Mouse (Mus musculus): ENCODE results near the gene Fam229a. TPM values are rescaled to one million over a fixed set of nuclear protein-coding genes. Genes with fewer than 3 reads are reported as not detected.

Gene Fam229a
- polyA plus RNA-seq, 1 experiment from 2014 or later = not detected

- no peaks in the 10 kb centered on the region for H3K4me1 ChIP-seq (ENCODE audit: control insufficient read depth, insufficient read depth, low read length)
- H3K27ac ChIP-seq (ENCODE audit: low read depth, low read length) = no peak overlapping the region
- no peaks in the 10 kb centered on the region for H3K27me3 ChIP-seq (ENCODE audit: control insufficient read depth, insufficient read depth, low read length)
- H3K4me2 ChIP-seq (ENCODE audit: low read depth) = no peak overlapping the region
- no peak overlapping the region for H3K9ac ChIP-seq (ENCODE audit: low read length)
- no peaks in the 10 kb centered on the region for H3K36me3 ChIP-seq (ENCODE audit: control insufficient read depth, insufficient read depth, low read length)
- ATAC-seq (ENCODE audit: insufficient read depth, low FRiP score, low TSS enrichment) = no peak
- no peak for DNase-seq (ENCODE audit: low spot score)
- no peaks in the 10 kb centered on the region for H3K9me3 ChIP-seq (ENCODE audit: control insufficient read depth, low read length)
- no peak overlapping the region for H3K4me3 ChIP-seq (ENCODE audit: low read depth, low read length)
- 70% methylated on average over 9 of the region's 9 CpGs for WGBS
These were observed 11.4 kb downstream of the Fam229a start for GRCm38 (mm10) chr4:129502327-129502888.

- no peak overlapping the region for H3K9ac ChIP-seq (ENCODE audit: low read length)
- no peak for DNase-seq (ENCODE audit: low spot score)
- WGBS = 86% methylated on average over 11 of the region's 11 CpGs
These were observed 12.0 kb downstream of the Fam229a start for GRCm38 (mm10) chr4:129502901-129503444.

GRCm38 (mm10) chr4:129505511-129505910 lies 14.5 kb downstream of the Fam229a start:
- Histone ChIP-seq H3K27ac (ENCODE audit: low read depth, low read length) (no peak overlapping the region), H3K36me3 (ENCODE audit: control insufficient read depth, insufficient read depth, low read length) (no peaks in the 10 kb centered on the region), H3K27me3 (ENCODE audit: control insufficient read depth, insufficient read depth, low read length) (no peaks in the 10 kb centered on the region), H3K4me3 (ENCODE audit: low read depth, low read length) (no peak overlapping the region), H3K4me2 (ENCODE audit: low read depth) (no peak overlapping the region), H3K9ac (ENCODE audit: low read length) (no peak overlapping the region), H3K9me3 (ENCODE audit: control insufficient read depth, low read length) (no peaks in the 10 kb centered on the region), H3K4me1 (ENCODE audit: control insufficient read depth, insufficient read depth, low read length) (peaks cover 2% of the 10 kb centered on the region)
- ATAC-seq (ENCODE audit: insufficient read depth, low FRiP score, low TSS enrichment) (no peak), DNase-seq (ENCODE audit: low spot score) (no peak)
- WGBS = 78% methylated on average over 3 of the region's 3 CpGs

More at GRCm38 (mm10) chr4:129502901-129503444, 12.0 kb downstream of the Fam229a start:
- Histone ChIP-seq H3K27ac (ENCODE audit: low read depth, low read length) (no peak overlapping the region), H3K4me3 (ENCODE audit: low read depth, low read length) (no peak overlapping the region), H3K36me3 (ENCODE audit: control insufficient read depth, insufficient read depth, low read length) (no peaks in the 10 kb centered on the region), H3K4me1 (ENCODE audit: control insufficient read depth, insufficient read depth, low read length) (no peaks in the 10 kb centered on the region), H3K4me2 (ENCODE audit: low read depth) (no peak overlapping the region), H3K27me3 (ENCODE audit: control insufficient read depth, insufficient read depth, low read length) (no peaks in the 10 kb centered on the region), H3K9me3 (ENCODE audit: control insufficient read depth, low read length) (no peaks in the 10 kb centered on the region)
- no peak for ATAC-seq (ENCODE audit: insufficient read depth, low FRiP score, low TSS enrichment)

GRCm38 (mm10) chr4:129507434-129508236 lies 16.6 kb downstream of the Fam229a start:
- H3K4me1 ChIP-seq (ENCODE audit: control insufficient read depth, insufficient read depth, low read length) = peaks cover 19% of the 10 kb centered on the region
- no peaks in the 10 kb centered on the region for H3K36me3 ChIP-seq (ENCODE audit: control insufficient read depth, insufficient read depth, low read length)

GRCm38 (mm10) chr4:129508237-129508515 lies 17.2 kb downstream of the Fam229a start:
- ATAC-seq (ENCODE audit: insufficient read depth, low FRiP score, low TSS enrichment) (no peak), DNase-seq (ENCODE audit: low spot score) (no peak)
- WGBS = 66% methylated on average over 3 of the region's 3 CpGs
- Histone ChIP-seq H3K4me2 (ENCODE audit: low read depth) (no peak overlapping the region), H3K27me3 (ENCODE audit: control insufficient read depth, insufficient read depth, low read length) (no peaks in the 10 kb centered on the region), H3K4me1 (ENCODE audit: control insufficient read depth, insufficient read depth, low read length) (peaks cover 21% of the 10 kb centered on the region), H3K4me3 (ENCODE audit: low read depth, low read length) (no peak overlapping the region), H3K36me3 (ENCODE audit: control insufficient read depth, insufficient read depth, low read length) (no peaks in the 10 kb centered on the region), H3K9me3 (ENCODE audit: control insufficient read depth, low read length) (no peaks in the 10 kb centered on the region), H3K9ac (ENCODE audit: low read length) (no peak overlapping the region), H3K27ac (ENCODE audit: low read depth, low read length) (no peak overlapping the region)

More at GRCm38 (mm10) chr4:129507434-129508236, 16.6 kb downstream of the Fam229a start:
- WGBS = 75% methylated on average over 9 of the region's 10 CpGs
- Histone ChIP-seq H3K4me3 (ENCODE audit: low read depth, low read length) (no peak overlapping the region), H3K27ac (ENCODE audit: low read depth, low read length) (no peak overlapping the region), H3K4me2 (ENCODE audit: low read depth) (no peak overlapping the region), H3K9ac (ENCODE audit: low read length) (no peak overlapping the region), H3K27me3 (ENCODE audit: control insufficient read depth, insufficient read depth, low read length) (no peaks in the 10 kb centered on the region), H3K9me3 (ENCODE audit: control insufficient read depth, low read length) (no peaks in the 10 kb centered on the region)
- DNase-seq (ENCODE audit: low spot score) = no peak
- no peak for ATAC-seq (ENCODE audit: insufficient read depth, low FRiP score, low TSS enrichment)

- Histone ChIP-seq H3K9ac (ENCODE audit: low read length) (no peak overlapping the region), H3K27ac (ENCODE audit: low read depth, low read length) (0 out of 2 replicates have a peak overlapping the region, but pooled peaks have one; percentile 14)
These were observed 18.0 kb downstream of the Fam229a start for GRCm38 (mm10) chr4:129508834-129509600.

GRCm38 (mm10) chr4:129509650-129510049 lies 18.7 kb downstream of the Fam229a start:
- 0 out of 2 replicates have a peak overlapping the region, but pooled peaks have one; percentile 14 for H3K27ac ChIP-seq (ENCODE audit: low read depth, low read length)

More at GRCm38 (mm10) chr4:129508834-129509600, 18.0 kb downstream of the Fam229a start:
- DNase-seq (ENCODE audit: low spot score) = no peak
- WGBS = 62% methylated on average over 15 of the region's 15 CpGs
- H3K36me3 ChIP-seq (ENCODE audit: control insufficient read depth, insufficient read depth, low read length) = no peaks in the 10 kb centered on the region
- H3K4me1 ChIP-seq (ENCODE audit: control insufficient read depth, insufficient read depth, low read length) = peaks cover 21% of the 10 kb centered on the region
- ATAC-seq (ENCODE audit: insufficient read depth, low FRiP score, low TSS enrichment) = no peak
- no peaks in the 10 kb centered on the region for H3K27me3 ChIP-seq (ENCODE audit: control insufficient read depth, insufficient read depth, low read length)
- no peaks in the 10 kb centered on the region for H3K9me3 ChIP-seq (ENCODE audit: control insufficient read depth, low read length)
- H3K4me2 ChIP-seq (ENCODE audit: low read depth) = no peak overlapping the region
- H3K4me3 ChIP-seq (ENCODE audit: low read depth, low read length) = no peak overlapping the region

GRCm38 (mm10) chr4:129510723-129511412 lies 19.9 kb downstream of the Fam229a start:
- Histone ChIP-seq H3K4me1 (ENCODE audit: control insufficient read depth, insufficient read depth, low read length) (peaks cover 23% of the 10 kb centered on the region), H3K9me3 (ENCODE audit: control insufficient read depth, low read length) (no peaks in the 10 kb centered on the region), H3K4me3 (ENCODE audit: low read depth, low read length) (no peak overlapping the region), H3K9ac (ENCODE audit: low read length) (0 out of 2 replicates have a peak overlapping the region, but pooled peaks have one; percentile 18), H3K36me3 (ENCODE audit: control insufficient read depth, insufficient read depth, low read length) (0 out of 2 replicates have a peak, but pooled peaks cover 2% of the 10 kb centered on the region), H3K27me3 (ENCODE audit: control insufficient read depth, insufficient read depth, low read length) (no peaks in the 10 kb centered on the region), H3K27ac (ENCODE audit: low read depth, low read length) (peak overlapping the region; percentile 83), H3K4me2 (ENCODE audit: low read depth) (no peak overlapping the region; the same call in 1 of the 2 replicates)
- 49% methylated on average over 6 of the region's 6 CpGs for WGBS
- ATAC-seq (ENCODE audit: insufficient read depth, low FRiP score, low TSS enrichment) (no peak), DNase-seq (ENCODE audit: low spot score) (no peak)

More at GRCm38 (mm10) chr4:129509650-129510049, 18.7 kb downstream of the Fam229a start:
- H3K4me1 ChIP-seq (ENCODE audit: control insufficient read depth, insufficient read depth, low read length) = peaks cover 21% of the 10 kb centered on the region
- ATAC-seq (ENCODE audit: insufficient read depth, low FRiP score, low TSS enrichment) = no peak
- WGBS = 75% methylated on average over 3 of the region's 3 CpGs
- DNase-seq (ENCODE audit: low spot score) = no peak
- no peak overlapping the region for H3K4me3 ChIP-seq (ENCODE audit: low read depth, low read length)
- no peaks in the 10 kb centered on the region for H3K27me3 ChIP-seq (ENCODE audit: control insufficient read depth, insufficient read depth, low read length)
- no peak overlapping the region for H3K4me2 ChIP-seq (ENCODE audit: low read depth)
- no peaks in the 10 kb centered on the region for H3K9me3 ChIP-seq (ENCODE audit: control insufficient read depth, low read length)
- no peak overlapping the region for H3K9ac ChIP-seq (ENCODE audit: low read length)
- H3K36me3 ChIP-seq (ENCODE audit: control insufficient read depth, insufficient read depth, low read length) = no peaks in the 10 kb centered on the region
